11 mouse cellular contexts compared by ENCODE assay signal in the genomic region with DNA sequence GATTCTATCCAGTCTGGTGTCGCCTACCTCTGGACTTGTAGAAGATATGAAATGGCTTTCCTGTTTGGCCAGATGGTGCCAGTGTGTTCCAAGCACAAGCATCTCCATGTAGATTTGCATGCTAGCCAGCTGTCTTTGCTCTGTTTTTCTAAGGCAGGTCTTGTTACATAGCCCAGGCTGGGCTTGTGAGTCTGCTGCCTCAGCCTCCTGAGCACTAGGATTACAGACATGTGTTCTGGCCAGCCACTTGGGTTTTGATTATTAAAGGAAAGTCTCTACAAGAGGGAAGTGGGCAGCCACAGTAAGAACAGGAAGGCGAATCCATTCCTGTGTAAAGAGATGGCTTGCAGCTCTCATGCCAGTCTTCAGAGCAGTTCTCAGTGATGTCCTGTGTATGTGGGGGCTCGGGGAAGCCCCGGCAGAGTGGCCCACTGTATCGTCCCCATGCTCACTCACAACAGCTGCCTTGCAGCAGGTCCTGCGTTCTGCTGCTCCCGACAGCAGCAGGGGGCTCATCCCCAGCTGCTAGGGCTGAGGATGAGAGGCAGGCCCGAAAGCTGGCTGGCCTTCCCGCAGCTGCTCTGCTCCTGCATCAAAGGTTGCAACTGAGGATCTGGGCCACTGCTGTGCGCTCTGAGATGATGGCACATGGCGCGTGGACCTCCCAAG.
DNase-seq lines count a peak whose midpoint lies in the region; ATAC-seq and TF ChIP-seq lines count a peak whose summit lies in the region.
"Had no signal": no experiment of that assay in that cellular context is flagged by ENCODE, and none has a peak within 500 bp of the region (broad histone marks: within the 10 kb centered on the region; RNA-seq: fewer than 3 reads in every experiment).

No protein-coding gene starts in this region.

- no peak for TF ChIP-seq POLR2A in brain, embryonic 14.5 days (IDR thresholded peaks at IDR 0.05; ENCODE audit: borderline replicate concordance, extremely low read depth, insufficient read depth, insufficient read length, poor library complexity, severe bottlenecking)

- no peak overlapping the region for H3K4me2 ChIP-seq in hindbrain, embryonic 12.5 days (replicated peaks)
- H3K4me2 ChIP-seq in midbrain, embryonic 16.5 days (ENCODE audit: low read length): no peak overlapping the region

- H3K9ac ChIP-seq in hindbrain, embryonic 12.5 days: no peak overlapping the region
- no peak overlapping the region; the same call in 1 of the 2 replicates for H3K9ac ChIP-seq in midbrain, embryonic 16.5 days (ENCODE audit: low read depth, low read length)

- DNase-seq in gastrocnemius, adult 2 months: peak; percentile 30
- DNase-seq in gastrocnemius, adult 8-10 months (ENCODE audit: low spot score in 2 of 2): no peak
- peak; percentile 70 for DNase-seq in brain, embryonic 14.5 days (ENCODE audit: low read depth)
- no peak for DNase-seq in cerebellum, adult 8-10 months
- no peak for DNase-seq in right cerebral cortex, adult 2 months (ENCODE audit: low spot score in 2 of 2)
- no peak for DNase-seq in testis, postnatal 10 days (ENCODE audit: low spot score)
- DNase-seq: cerebellum, adult 9-11 months; kidney, postnatal 14 days had no signal

- TF ChIP-seq CTCF in gastrocnemius, adult 2 months (IDR thresholded peaks at IDR 0.05): peak; percentile 10; the same call in 1 of the 2 replicates
- no peak for TF ChIP-seq CTCF in brain, embryonic 14.5 days (IDR thresholded peaks at IDR 0.05; ENCODE audit: borderline replicate concordance, extremely low read depth, insufficient read depth, insufficient read length)

- H3K4me1 ChIP-seq in hindbrain, embryonic 12.5 days: peaks cover 38% of the 10 kb centered on the region
- peaks cover 8% of the 10 kb centered on the region; the same call in 1 of the 2 replicates for H3K4me1 ChIP-seq in midbrain, embryonic 16.5 days (ENCODE audit: control insufficient read depth, insufficient read depth, low read length)

- H3K27ac ChIP-seq in gastrocnemius, adult 2 months: peak overlapping the region; percentile 38
- H3K27ac ChIP-seq in hindbrain, embryonic 12.5 days: peak overlapping the region; percentile 19; the same call in 1 of the 2 replicates
- peak overlapping the region; percentile 34 for H3K27ac ChIP-seq in midbrain, embryonic 16.5 days (ENCODE audit: low read length)

- no peaks in the 10 kb centered on the region for H3K27me3 ChIP-seq in hindbrain, embryonic 12.5 days
- no peaks in the 10 kb centered on the region for H3K27me3 ChIP-seq in midbrain, embryonic 16.5 days (ENCODE audit: control insufficient read depth, insufficient read depth, low read depth, low read length)

- H3K36me3 ChIP-seq in hindbrain, embryonic 12.5 days: no peaks in the 10 kb centered on the region
- H3K36me3 ChIP-seq in midbrain, embryonic 16.5 days (ENCODE audit: control insufficient read depth, insufficient read depth, low read length): no peaks in the 10 kb centered on the region

- ATAC-seq in hindbrain, embryonic 12.5 days (ENCODE audit: low FRiP score): no peak
- ATAC-seq in midbrain, embryonic 16.5 days: no peak
- ATAC-seq: activated CD4-positive, CD25-positive, alpha-beta regulatory T cell, adult 4 months had no signal

- H3K4me3 ChIP-seq in gastrocnemius, adult 2 months: no peak overlapping the region
- H3K4me3 ChIP-seq in hindbrain, embryonic 12.5 days: no peak overlapping the region
- H3K4me3 ChIP-seq in midbrain, embryonic 16.5 days (ENCODE audit: low read depth, low read length): no peak overlapping the region

- WGBS in hindbrain, embryonic 12.5 days: 24% methylated on average over 12 of the region's 12 CpGs
- 17% methylated on average over 12 of the region's 12 CpGs for WGBS in midbrain, embryonic 16.5 days

- no peaks in the 10 kb centered on the region for H3K9me3 ChIP-seq in hindbrain, embryonic 12.5 days (replicated peaks)
- H3K9me3 ChIP-seq in midbrain, embryonic 16.5 days (replicated peaks; ENCODE audit: control insufficient read depth, low read length, poor library complexity, severe bottlenecking): no peaks in the 10 kb centered on the region

- intact Hi-C loops in gastrocnemius, adult 2 months (cut with DNase I): no loop called here

Comparison
In these comparisons a context has a peak if more than half of its experiments do, and no peak if none do; other contexts are left out.
1. DNase-seq: peak in gastrocnemius, adult 2 months (single experiment) and brain, embryonic 14.5 days (single experiment); none in gastrocnemius, adult 8-10 months (0 of 2), cerebellum, adult 8-10 months (single experiment), right cerebral cortex, adult 2 months (0 of 2) and testis, postnatal 10 days (single experiment).
2. Peak in every context shown above with its lines, with median percentiles within 50 percentile points of each other: H3K27ac ChIP-seq.